Mouse (Mus musculus) liver, embryonic 14.5 days (tissue): ENCODE data around the gene Klf1. TPM values are rescaled to one million over a fixed set of nuclear protein-coding genes. Genes with fewer than 3 reads are reported as not detected.

ENCODE experiments used
- ATAC-seq: fragments of 200-750 bp; cut with Nextera tagmentation; 2 replicates; pipeline ENCODE4 v1.8.0; 2017; ENCODE audit warnings: moderate number of reproducible peaks, mild to moderate bottlenecking, moderate library complexity; ENCODE audit not compliant: insufficient read depth
- DNase-seq, 3 experiments: peaks; one replicate each; pipeline ENCODE4 v3.0.0-alpha.2; 2012 to 2013; ENCODE audit warnings: low read depth in 3 of 3, low spot score in 3 of 3
- H3K27ac ChIP-seq: fragments of 300-500 bp; sonication (generic); 2 replicates; pipeline ENCODE4 v1.5.1; 2014; ENCODE audit warnings: moderate library complexity, mild to moderate bottlenecking, control low read depth, inconsistent platforms
- H3K27me3 ChIP-seq: fragments of 300-500 bp; sonication (generic); 2 replicates; pipeline ENCODE4 v1.6.1; 2014; ENCODE audit warnings: mild to moderate bottlenecking, low read length, moderate library complexity; ENCODE audit not compliant: control insufficient read depth, insufficient read depth
- H3K36me3 ChIP-seq: fragments of 300-500 bp; sonication (generic); replicated peaks from 2 replicates; pipeline ENCODE4 v1.6.1; 2014; ENCODE audit warnings: low read depth; ENCODE audit not compliant: control insufficient read depth, insufficient read depth
- H3K4me1 ChIP-seq, 2 experiments: fragments of 200-500 bp in 1 of 2; fragments of 300-500 bp in 1 of 2; sonication (generic) in 1 of 2; replicated peaks; 2 replicates each; pipeline ENCODE4 v1.6.1; 2012 to 2014; ENCODE audit warnings: antibody characterized with exemption in 1 of 2, inconsistent platforms in 1 of 2, low read length in 1 of 2; ENCODE audit not compliant: control insufficient read depth in 2 of 2, insufficient read depth in 2 of 2
- H3K4me2 ChIP-seq: fragments of 300-500 bp; sonication (generic); 2 replicates; pipeline ENCODE4 v1.6.1; 2014; ENCODE audit warnings: low read depth, mild to moderate bottlenecking, control low read depth, moderate library complexity
- H3K4me3 ChIP-seq, 2 experiments: fragments of 200-500 bp in 1 of 2; fragments of 300-500 bp in 1 of 2; sonication (generic) in 1 of 2; 2 replicates each; pipeline ENCODE4 v1.5.1; 2012 to 2014; ENCODE audit warnings: low read depth in 2 of 2, low read length in 2 of 2, mild to moderate bottlenecking in 2 of 2, control low read depth in 1 of 2, inconsistent platforms in 1 of 2, moderate library complexity in 1 of 2; ENCODE audit not compliant: insufficient read depth in 1 of 2
- H3K9ac ChIP-seq: fragments of 300-500 bp; sonication (generic); replicated peaks from 2 replicates; pipeline ENCODE4 v1.6.1; 2014; ENCODE audit warnings: mild to moderate bottlenecking, control low read depth, moderate library complexity
- H3K9me3 ChIP-seq: fragments of 300-500 bp; sonication (generic); 2 replicates; pipeline ENCODE4 v1.6.1; 2016; ENCODE audit warnings: low read length, mixed read lengths; ENCODE audit not compliant: control insufficient read depth
- CTCF ChIP-seq: IDR thresholded peaks from 2 replicates; pipeline ENCODE4 v1.5.1; 2016; ENCODE audit warnings: antibody characterized with exemption, low read depth, control low read depth
- EP300 ChIP-seq: IDR thresholded peaks from 2 replicates; pipeline ENCODE4 v1.6.1; 2016; ENCODE audit warnings: antibody characterized with exemption, low read depth
- WGBS: fragments of 180-500 bp; shearing (Covaris S2); extraction: QIAGEN DNeasy Blood & Tissue Kit; methylation state at CpG from one replicate; pipeline ENCODE4 v1.1.7; 2014; ENCODE audit not compliant: insufficient replicate concordance; 5-methylcytosine and 5-hydroxymethylcytosine counted together
- polyA plus RNA-seq, 2 experiments: library from polyadenylated mRNA; depleted of rRNA in 1 of 2; stranded (reverse) in 1 of 2; unstranded in 1 of 2; fragments of >200 nt; fragmentation: Nextera tagmentation in 1 of 2; extraction: Ambion mirVana in 1 of 2; gene quantifications; 2 replicates each; pipeline versions ENCODE4 v1.2.1 to v1.2.3; 2012 to 2014

Klf1 gene
- polyA plus RNA-seq, 2 experiments = 209 to 522 TPM

GRCm38 (mm10) chr8:84936962-84937546, 35.3 kb downstream of the Klf1 start, which contains the start of gene Mast1:
Mast1 (minus strand) TSS chr8:84937359.
- 1% methylated on average over 50 of the region's 50 CpGs for WGBS
- peak; percentile 58; the same call in 1 of the 2 replicates for ATAC-seq

GRCm38 (mm10) chr8:84937620-84938485, 36.1 kb downstream of the Klf1 start:
- Histone ChIP-seq H3K27me3 (peaks cover 67% of the 10 kb centered on the region), H3K36me3 (no peaks in the 10 kb centered on the region), H3K9me3 (no peaks in the 10 kb centered on the region), H3K4me1 (peaks cover 5 to 7% of the 10 kb centered on the region in 2 experiments), H3K4me3 (no peak overlapping the region), H3K9ac (no peak overlapping the region), H3K4me2 (no peak overlapping the region; the same call in 1 of the 2 replicates), H3K27ac (no peak overlapping the region)
- no peak for TF ChIP-seq CTCF
- TF ChIP-seq EP300 = no peak
- DNase-seq (no peak), ATAC-seq (no peak)
- 47% methylated on average over 13 of the region's 13 CpGs for WGBS

More at GRCm38 (mm10) chr8:84936962-84937546, 35.3 kb downstream of the Klf1 start, which contains the start of gene Mast1:
- peak within 1 kb of the TSS; percentile 36 to 45 for H3K4me3 ChIP-seq
- DNase-seq = peak in 1 of 3 experiments; percentile 44
- peaks cover 68% of the 10 kb centered on the region for H3K27me3 ChIP-seq
- no peak within 1 kb of the TSS for H3K27ac ChIP-seq
- H3K4me1 ChIP-seq = peaks cover 5 to 7% of the 10 kb centered on the region in 2 experiments
- H3K4me2 ChIP-seq = peak within 1 kb of the TSS; percentile 62
- TF ChIP-seq EP300 = no peak
- peak; percentile 56 for TF ChIP-seq CTCF
- no peaks in the 10 kb centered on the region for H3K9me3 ChIP-seq
- H3K9ac ChIP-seq = no peak within 1 kb of the TSS
- no peaks in the 10 kb centered on the region for H3K36me3 ChIP-seq

- DNase-seq (no peak), ATAC-seq (no peak)
- no peak for TF ChIP-seq CTCF
- no peak for TF ChIP-seq EP300
- Histone ChIP-seq H3K27ac (no peak overlapping the region), H3K4me2 (no peak overlapping the region), H3K4me1 (peaks cover 2 to 8% of the 10 kb centered on the region in 2 experiments; a peak in 3 of 4 replicates), H3K27me3 (peaks cover 69% of the 10 kb centered on the region), H3K9me3 (no peaks in the 10 kb centered on the region), H3K9ac (no peak overlapping the region), H3K36me3 (no peaks in the 10 kb centered on the region), H3K4me3 (no peak overlapping the region)
- 15% methylated on average over 4 of the region's 4 CpGs for WGBS
Measured at GRCm38 (mm10) chr8:84943699-84944098, 42.0 kb downstream of the Klf1 start.

GRCm38 (mm10) chr8:84944478-84945160, 42.9 kb downstream of the Klf1 start:
- Histone ChIP-seq H3K27ac (no peak overlapping the region), H3K4me1 (peaks cover 2 to 8% of the 10 kb centered on the region in 2 experiments; a peak in 3 of 4 replicates), H3K27me3 (peaks cover 64% of the 10 kb centered on the region), H3K4me3 (no peak overlapping the region), H3K36me3 (no peaks in the 10 kb centered on the region), H3K4me2 (peak overlapping the region; percentile 43), H3K9ac (no peak overlapping the region), H3K9me3 (no peaks in the 10 kb centered on the region)
- ATAC-seq = peak; percentile 84
- no peak for TF ChIP-seq CTCF
- no peak for TF ChIP-seq EP300
- WGBS = 5% methylated on average over 26 of the region's 26 CpGs
- DNase-seq = peak; percentile 61 to 75 (median 66)
